Mouse (Mus musculus): ENCODE results near the gene Dusp9. TPM values are rescaled to one million over a fixed set of nuclear protein-coding genes. Genes with fewer than 3 reads are reported as not detected.
A peak's percentile ranks its signal among the peaks of the same experiment; 100 is the strongest.

Dusp9 gene
- polyA plus RNA-seq, 1 experiment from 2014 or later, result 30.7 TPM

DNA sequence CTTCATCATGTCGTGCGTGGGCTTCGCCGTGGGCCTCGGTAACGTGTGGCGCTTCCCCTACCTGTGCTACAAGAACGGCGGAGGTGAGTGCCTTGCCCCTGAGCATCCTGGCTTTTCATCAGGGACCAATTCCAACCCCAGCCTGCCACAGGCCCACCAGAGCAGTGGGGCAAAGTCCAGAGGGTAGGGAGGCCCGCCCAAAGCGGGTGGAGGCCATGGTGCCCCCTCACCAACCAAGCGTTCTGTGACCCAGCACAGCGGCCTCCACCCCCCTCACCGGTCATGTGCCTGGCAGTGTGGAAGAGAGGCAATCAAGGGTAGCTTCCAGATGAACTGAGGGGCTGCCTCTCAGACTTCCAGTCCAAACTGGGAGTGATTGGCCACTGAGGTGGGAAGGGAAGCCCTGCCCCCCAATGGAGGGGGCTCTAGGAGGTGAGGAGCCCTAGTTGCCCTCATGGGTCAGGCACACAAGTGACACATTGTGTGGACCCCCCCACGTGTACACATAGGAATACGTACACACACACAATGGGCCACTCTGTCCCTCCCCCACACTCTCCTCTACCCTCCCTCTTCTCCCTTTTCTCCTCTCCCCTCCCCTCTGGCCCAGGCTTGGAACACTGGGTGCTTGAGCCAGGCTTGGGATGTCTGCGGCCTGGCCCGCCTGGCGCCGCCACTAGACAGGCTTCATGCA, 34.9 kb downstream of the Dusp9 start:
- H3K27ac ChIP-seq (ENCODE audit: low read depth, low read length), result no peak overlapping the region

DNA sequence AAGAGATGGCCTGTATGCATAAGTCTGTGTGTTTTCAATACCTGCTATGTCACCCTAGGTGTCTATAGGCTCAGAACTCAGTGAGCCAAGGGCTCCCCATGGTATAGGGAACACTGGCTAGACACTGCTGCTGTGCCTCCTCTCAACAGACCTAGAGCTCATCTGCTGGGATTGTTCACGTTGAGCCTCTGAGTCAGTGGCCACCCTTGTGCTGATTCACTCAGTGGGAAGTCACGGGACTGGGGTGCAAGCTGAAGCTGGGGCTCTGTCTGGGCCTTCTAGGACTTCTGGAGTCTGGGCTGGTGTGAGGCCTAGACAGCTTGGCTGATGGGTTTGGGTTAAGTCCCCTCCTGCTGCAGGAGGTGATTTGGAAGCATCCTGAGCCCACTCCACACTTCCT, 36.0 kb downstream of the Dusp9 start:
- DNase-seq (ENCODE audit: low spot score), result no peak
- no peak for ATAC-seq (replicated peaks; ENCODE audit: low FRiP score)
- Histone ChIP-seq H3K4me1 (replicated peaks; ENCODE audit: control insufficient read depth, insufficient read depth, low read length) (no peaks in the 10 kb centered on the region), H3K4me2 (no peak overlapping the region), H3K36me3 (ENCODE audit: control insufficient read depth, insufficient read depth, low read length) (no peaks in the 10 kb centered on the region), H3K27me3 (replicated peaks; ENCODE audit: control insufficient read depth, insufficient read depth, low read length) (peaks cover 26% of the 10 kb centered on the region), H3K4me3 (ENCODE audit: low read depth, low read length) (no peak overlapping the region), H3K9ac (ENCODE audit: low read depth, low read length) (no peak overlapping the region), H3K9me3 (ENCODE audit: control insufficient read depth, low read length) (no peaks in the 10 kb centered on the region), H3K27ac (ENCODE audit: low read depth, low read length) (no peak overlapping the region)
- WGBS, result 55% methylated on average over 2 of the region's 2 CpGs

More for the DNA sequence above, 34.9 kb downstream of the Dusp9 start:
- WGBS, result 29% methylated on average over 20 of the region's 20 CpGs
- Histone ChIP-seq H3K9ac (ENCODE audit: low read depth, low read length) (peak overlapping the region; percentile 65; the same call in 1 of the 2 replicates), H3K4me3 (ENCODE audit: low read depth, low read length) (peak overlapping the region; percentile 60), H3K4me1 (replicated peaks; ENCODE audit: control insufficient read depth, insufficient read depth, low read length) (no peaks in the 10 kb centered on the region), H3K4me2 (peak overlapping the region; percentile 75), H3K9me3 (ENCODE audit: control insufficient read depth, low read length) (no peaks in the 10 kb centered on the region), H3K36me3 (ENCODE audit: control insufficient read depth, insufficient read depth, low read length) (no peaks in the 10 kb centered on the region), H3K27me3 (replicated peaks; ENCODE audit: control insufficient read depth, insufficient read depth, low read length) (peaks cover 26% of the 10 kb centered on the region)
- DNase-seq (ENCODE audit: low spot score) (peak; percentile 36), ATAC-seq (replicated peaks; ENCODE audit: low FRiP score) (0 out of 2 replicates have a peak, but pooled peaks have one; percentile 22)

DNA sequence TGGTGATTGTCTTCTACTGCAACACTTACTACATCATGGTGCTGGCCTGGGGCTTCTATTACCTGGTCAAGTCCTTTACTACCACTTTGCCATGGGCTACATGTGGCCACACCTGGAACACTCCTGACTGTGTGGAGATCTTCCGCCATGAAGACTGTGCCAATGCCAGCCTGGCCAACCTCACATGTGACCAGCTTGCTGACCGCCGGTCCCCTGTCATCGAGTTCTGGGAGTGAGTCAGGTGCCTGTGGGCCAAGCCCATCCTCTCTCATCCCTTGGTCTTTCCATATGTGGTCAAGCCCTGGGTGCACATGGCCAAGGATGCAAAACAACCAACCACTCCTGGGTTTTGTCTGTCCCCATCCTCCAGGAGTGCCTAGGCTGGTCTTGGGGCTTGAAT, 37.4 kb downstream of the Dusp9 start:
- no peaks in the 10 kb centered on the region for H3K36me3 ChIP-seq (ENCODE audit: control insufficient read depth, insufficient read depth, low read length)
- no peak overlapping the region for H3K9ac ChIP-seq (ENCODE audit: low read depth, low read length)
- peaks cover 26% of the 10 kb centered on the region for H3K27me3 ChIP-seq (replicated peaks; ENCODE audit: control insufficient read depth, insufficient read depth, low read length)
- H3K4me1 ChIP-seq (replicated peaks; ENCODE audit: control insufficient read depth, insufficient read depth, low read length), result no peaks in the 10 kb centered on the region
- no peaks in the 10 kb centered on the region for H3K9me3 ChIP-seq (ENCODE audit: control insufficient read depth, low read length)
- H3K4me2 ChIP-seq, result no peak overlapping the region
- H3K27ac ChIP-seq (ENCODE audit: low read depth, low read length), result no peak overlapping the region
- H3K4me3 ChIP-seq (ENCODE audit: low read depth, low read length), result no peak overlapping the region
- DNase-seq (ENCODE audit: low spot score) (no peak), ATAC-seq (replicated peaks; ENCODE audit: low FRiP score) (no peak)
- WGBS, result 92% methylated on average over 4 of the region's 4 CpGs

DNA sequence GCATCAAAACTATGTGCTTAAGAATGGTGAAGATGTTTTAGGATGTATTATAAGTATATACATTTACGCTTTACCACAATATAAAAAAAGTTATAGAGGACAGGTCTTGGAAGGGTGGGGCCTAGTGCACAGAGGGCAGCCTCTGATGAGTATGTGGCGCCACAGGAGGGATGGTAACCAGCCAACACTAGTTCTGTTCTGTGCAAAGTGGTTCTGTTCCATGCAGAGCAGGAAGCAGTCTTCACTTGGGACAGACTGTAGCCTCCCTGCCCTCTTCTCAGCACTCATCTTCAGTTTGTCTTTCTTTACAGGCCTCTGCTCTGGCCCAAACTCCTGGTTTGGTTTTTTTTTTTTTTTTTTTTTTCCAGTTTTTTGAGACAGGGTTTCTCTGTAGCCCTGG, 44.9 kb downstream of the Dusp9 start:
- DNase-seq (ENCODE audit: low spot score) (no peak), ATAC-seq (replicated peaks; ENCODE audit: low FRiP score) (no peak)
- Histone ChIP-seq H3K36me3 (ENCODE audit: control insufficient read depth, insufficient read depth, low read length) (no peaks in the 10 kb centered on the region; the same call in 1 of the 2 replicates), H3K4me2 (no peak overlapping the region), H3K27me3 (replicated peaks; ENCODE audit: control insufficient read depth, insufficient read depth, low read length) (no peaks in the 10 kb centered on the region; the same call in 1 of the 2 replicates), H3K4me1 (replicated peaks; ENCODE audit: control insufficient read depth, insufficient read depth, low read length) (no peaks in the 10 kb centered on the region; the same call in 1 of the 2 replicates), H3K27ac (ENCODE audit: low read depth, low read length) (no peak overlapping the region), H3K9me3 (ENCODE audit: control insufficient read depth, low read length) (no peaks in the 10 kb centered on the region), H3K4me3 (ENCODE audit: low read depth, low read length) (no peak overlapping the region), H3K9ac (ENCODE audit: low read depth, low read length) (no peak overlapping the region)
- 85% methylated on average over 2 of the region's 2 CpGs for WGBS

DNA sequence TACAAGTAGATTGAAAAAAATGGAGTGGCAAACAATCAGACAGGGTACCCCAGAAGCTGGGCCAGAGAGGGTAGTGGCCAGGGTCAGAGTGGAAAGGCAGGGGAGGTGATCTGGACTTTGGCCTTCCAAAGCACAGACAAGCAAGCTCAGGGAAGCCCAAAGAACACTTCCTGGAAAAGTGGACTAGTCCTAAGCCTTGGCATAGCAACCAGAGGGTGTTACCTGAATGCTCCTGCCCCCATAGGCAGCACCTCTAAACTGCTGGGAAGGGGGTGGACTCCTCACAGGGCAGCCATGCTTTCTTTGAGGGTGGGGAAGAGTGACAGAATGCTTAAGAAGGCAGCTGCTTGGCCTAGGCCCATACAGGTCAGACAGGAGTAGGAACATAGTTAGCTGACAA, 45.8 kb downstream of the Dusp9 start:
- Histone ChIP-seq H3K4me1 (replicated peaks; ENCODE audit: control insufficient read depth, insufficient read depth, low read length) (no peaks in the 10 kb centered on the region; the same call in 1 of the 2 replicates), H3K27ac (ENCODE audit: low read depth, low read length) (no peak overlapping the region), H3K36me3 (ENCODE audit: control insufficient read depth, insufficient read depth, low read length) (no peaks in the 10 kb centered on the region; the same call in 1 of the 2 replicates), H3K4me3 (ENCODE audit: low read depth, low read length) (no peak overlapping the region), H3K4me2 (no peak overlapping the region), H3K27me3 (replicated peaks; ENCODE audit: control insufficient read depth, insufficient read depth, low read length) (no peaks in the 10 kb centered on the region; the same call in 1 of the 2 replicates), H3K9ac (ENCODE audit: low read depth, low read length) (no peak overlapping the region), H3K9me3 (ENCODE audit: control insufficient read depth, low read length) (no peaks in the 10 kb centered on the region)
- DNase-seq (ENCODE audit: low spot score) (no peak), ATAC-seq (replicated peaks; ENCODE audit: low FRiP score) (no peak)

DNA sequence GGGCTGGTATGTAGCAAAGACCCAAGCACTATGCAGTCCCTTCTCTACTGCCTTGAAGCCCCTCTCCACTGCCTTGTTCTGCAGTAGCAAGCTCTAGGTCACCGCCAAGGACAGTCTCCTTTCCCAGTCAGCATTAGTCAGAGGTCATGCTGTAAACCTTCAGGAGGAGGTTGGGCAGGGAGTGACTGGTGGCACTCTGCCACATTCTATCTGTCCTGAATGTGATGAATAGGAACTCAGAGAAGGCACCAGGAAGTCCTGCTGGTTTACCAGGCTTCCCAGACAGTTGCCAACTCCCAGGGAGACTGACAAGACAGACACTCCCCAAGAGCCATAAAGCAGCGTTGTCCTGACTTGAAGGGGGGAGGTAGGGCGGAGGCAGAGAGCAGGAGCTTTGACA, 46.4 kb downstream of the Dusp9 start:
- no peak overlapping the region for H3K4me2 ChIP-seq
- no peaks in the 10 kb centered on the region; the same call in 1 of the 2 replicates for H3K36me3 ChIP-seq (ENCODE audit: control insufficient read depth, insufficient read depth, low read length)
- H3K27ac ChIP-seq (ENCODE audit: low read depth, low read length), result no peak overlapping the region
- H3K4me3 ChIP-seq (ENCODE audit: low read depth, low read length), result no peak overlapping the region
- H3K9me3 ChIP-seq (ENCODE audit: control insufficient read depth, low read length), result no peaks in the 10 kb centered on the region
- H3K9ac ChIP-seq (ENCODE audit: low read depth, low read length), result no peak overlapping the region
- no peak for ATAC-seq (replicated peaks; ENCODE audit: low FRiP score)
- DNase-seq (ENCODE audit: low spot score), result no peak
- WGBS, result 67% methylated on average over 3 of the region's 3 CpGs
- no peaks in the 10 kb centered on the region; the same call in 1 of the 2 replicates for H3K4me1 ChIP-seq (replicated peaks; ENCODE audit: control insufficient read depth, insufficient read depth, low read length)
- H3K27me3 ChIP-seq (replicated peaks; ENCODE audit: control insufficient read depth, insufficient read depth, low read length), result no peaks in the 10 kb centered on the region; the same call in 1 of the 2 replicates

DNA sequence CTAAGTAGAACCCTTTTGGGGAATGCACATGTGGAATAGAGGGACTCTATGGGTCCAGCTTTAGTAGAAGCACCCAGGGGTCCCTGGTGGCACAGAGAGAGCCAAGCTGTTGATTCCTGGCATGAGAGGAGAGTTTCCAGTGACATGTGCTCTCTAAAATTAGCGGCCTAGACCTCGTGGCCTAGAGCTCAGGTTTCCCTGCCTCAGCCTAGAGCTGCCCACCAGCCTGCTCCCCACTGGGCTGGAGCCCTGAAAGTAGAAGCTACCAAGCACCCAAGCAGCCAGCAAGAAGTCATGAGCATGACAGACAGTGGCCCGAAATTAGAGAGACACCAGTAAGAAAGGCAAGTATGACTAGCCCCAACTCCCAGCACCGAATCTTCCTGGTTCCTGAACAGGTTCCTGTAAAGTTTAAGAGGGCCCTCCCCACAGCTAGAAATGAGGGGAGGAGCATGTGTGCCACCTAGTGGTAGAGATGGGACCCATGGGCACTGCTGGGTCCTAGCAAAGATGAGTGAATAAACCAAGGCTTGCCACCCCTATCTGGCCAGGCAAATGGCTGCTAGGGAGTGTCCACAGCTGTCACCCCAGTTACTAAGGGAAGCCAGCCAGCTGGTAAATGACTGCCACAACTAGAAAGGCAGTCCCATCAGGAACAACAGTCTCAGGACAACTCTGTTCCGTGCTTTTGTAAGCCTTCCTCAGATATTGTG, 51.9 kb downstream of the Dusp9 start:
- Histone ChIP-seq H3K9me3 (ENCODE audit: control insufficient read depth, low read length) (no peaks in the 10 kb centered on the region), H3K27me3 (replicated peaks; ENCODE audit: control insufficient read depth, insufficient read depth, low read length) (peaks cover 2% of the 10 kb centered on the region; the same call in 1 of the 2 replicates), H3K9ac (ENCODE audit: low read depth, low read length) (no peak overlapping the region), H3K4me3 (ENCODE audit: low read depth, low read length) (no peak overlapping the region), H3K27ac (ENCODE audit: low read depth, low read length) (no peak overlapping the region), H3K36me3 (ENCODE audit: control insufficient read depth, insufficient read depth, low read length) (no peaks in the 10 kb centered on the region; the same call in 1 of the 2 replicates), H3K4me1 (replicated peaks; ENCODE audit: control insufficient read depth, insufficient read depth, low read length) (no peaks in the 10 kb centered on the region), H3K4me2 (no peak overlapping the region)
- DNase-seq (ENCODE audit: low spot score), result no peak
- no peak; the same call in 1 of the 2 replicates for ATAC-seq (replicated peaks; ENCODE audit: low FRiP score)
- WGBS, result 71% methylated on average over 5 of the region's 5 CpGs

All from liver, embryonic 11.5 days (tissue).